Mouse (Mus musculus): ENCODE measurements around the gene Chst15.

The Chst15 gene

GRCm38 (mm10) chr7:132223452-132224141 is 93.4 kb downstream of the Chst15 start:
- DNase-seq: no peak

DNA sequence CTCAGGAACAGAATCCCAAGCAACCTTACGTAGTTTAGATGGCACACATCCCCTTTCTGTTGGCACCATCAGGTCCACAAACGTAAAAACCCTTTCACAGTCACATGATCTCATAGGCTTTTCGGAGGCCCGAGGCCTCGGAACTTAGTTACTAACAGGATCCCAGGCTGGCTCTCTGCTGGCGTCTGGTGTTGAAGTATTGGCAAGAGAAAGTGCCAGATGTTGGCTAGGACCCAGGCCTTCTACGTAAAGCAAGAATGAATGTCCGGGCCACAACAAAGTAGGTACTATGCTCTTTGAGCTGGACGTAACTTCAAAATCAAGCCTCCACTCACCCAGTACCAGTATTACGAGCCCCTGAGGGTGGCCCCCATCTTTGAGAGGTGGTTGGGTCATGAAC is 103.0 kb downstream of the Chst15 start:
- DNase-seq: no peak

GRCm38 (mm10) chr7:132213460-132213859 is 103.6 kb downstream of the Chst15 start:
- DNase-seq: no peak

DNA sequence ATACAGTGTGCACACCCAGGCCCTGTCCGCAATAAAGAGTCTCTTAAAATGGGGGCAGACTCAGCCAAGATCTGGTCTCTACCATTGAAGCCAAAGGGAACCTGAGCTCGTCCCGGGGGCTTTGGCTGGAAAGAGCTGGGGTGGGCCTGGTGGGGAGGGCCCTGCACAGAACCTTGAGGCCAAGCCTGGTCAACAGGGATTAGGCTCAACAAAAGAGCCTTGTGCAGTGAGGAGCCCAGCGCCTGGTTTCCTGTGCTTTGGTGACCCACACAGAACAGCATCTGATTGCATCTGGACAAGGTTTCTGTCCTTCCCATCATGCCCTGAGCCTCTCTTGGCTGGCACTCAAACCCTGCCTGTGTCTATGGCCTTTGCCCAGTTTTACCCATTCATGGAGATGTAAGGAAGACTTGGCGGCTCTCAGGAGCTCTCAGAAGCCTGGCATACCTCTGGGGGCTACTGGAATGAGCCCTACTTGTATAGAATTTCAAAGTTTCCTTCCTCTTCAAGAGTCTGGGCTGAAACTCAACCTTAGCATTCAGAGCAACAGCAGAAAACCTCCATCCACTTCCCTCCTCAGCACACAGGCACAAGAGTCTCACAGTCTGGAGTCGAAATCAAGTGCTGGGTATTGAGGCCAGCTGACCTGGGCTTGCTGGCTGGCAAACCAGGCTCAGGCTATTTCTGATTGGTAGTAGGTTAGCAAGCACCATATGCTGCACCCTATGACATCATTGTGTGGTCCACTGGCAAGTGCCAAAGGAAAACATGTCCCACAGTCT is 104.9 kb downstream of the Chst15 start:
- no peak for DNase-seq

GRCm38 (mm10) chr7:132210616-132211015 is 106.4 kb downstream of the Chst15 start:
- no peak for DNase-seq

DNA sequence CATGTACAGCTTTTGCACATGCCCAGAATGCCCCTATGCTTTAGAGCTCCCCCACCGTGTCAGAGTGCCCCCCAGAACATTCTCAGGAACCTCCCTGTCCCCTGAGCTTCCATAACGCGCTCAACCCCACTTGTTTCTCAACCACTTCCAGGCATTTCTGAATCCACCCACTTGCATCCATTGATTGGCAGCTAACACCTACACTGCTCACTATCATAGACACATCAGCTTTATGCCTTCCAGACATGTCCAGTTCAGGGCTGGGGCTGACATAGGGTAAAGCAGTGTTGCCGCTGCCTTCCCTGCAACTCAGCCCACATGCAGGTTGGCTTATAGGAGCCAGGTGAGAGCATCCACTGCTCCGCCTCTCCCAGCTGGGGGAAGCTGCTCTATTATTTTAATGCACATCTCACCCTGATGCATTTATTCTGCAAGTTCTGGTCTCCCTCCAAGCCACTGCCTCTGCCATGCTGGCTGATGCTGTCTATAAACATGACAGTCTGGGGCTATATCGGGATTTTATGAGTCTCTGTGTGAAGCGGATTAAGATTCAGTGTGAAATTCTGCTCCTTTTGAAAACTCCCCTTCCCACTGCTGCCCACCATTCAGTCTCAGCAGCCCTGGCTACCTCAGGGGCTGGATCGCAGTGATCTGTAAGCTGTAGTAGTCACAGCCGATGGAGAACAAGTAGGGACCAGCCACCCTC is 107.9 kb downstream of the Chst15 start:
- DNase-seq: no peak

- DNase-seq: no peak
Observed at GRCm38 (mm10) chr7:132204073-132204612, 112.9 kb downstream of the Chst15 start.

GRCm38 (mm10) chr7:132199686-132200085 is 117.3 kb downstream of the Chst15 start:
- DNase-seq: no peak

DNA sequence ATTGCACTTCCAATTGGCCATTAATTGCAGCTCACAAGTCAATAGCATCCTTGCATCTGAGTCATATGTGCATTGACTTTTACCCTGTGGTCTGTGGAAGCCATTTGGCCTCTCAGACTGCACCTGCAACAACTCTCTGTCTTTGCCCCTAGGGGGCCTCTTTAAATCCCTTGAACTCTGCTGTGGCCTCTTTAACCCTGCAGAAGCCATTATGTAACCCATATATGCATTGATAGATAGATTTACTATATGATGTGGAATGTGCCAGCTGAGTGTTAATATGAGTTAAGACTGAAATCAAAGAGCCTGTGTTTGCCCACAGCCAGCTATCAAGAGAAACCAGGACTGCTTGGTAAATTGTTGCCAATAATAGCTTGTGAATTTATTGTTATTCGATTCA is 118.2 kb downstream of the Chst15 start:
- DNase-seq: no peak

DNA sequence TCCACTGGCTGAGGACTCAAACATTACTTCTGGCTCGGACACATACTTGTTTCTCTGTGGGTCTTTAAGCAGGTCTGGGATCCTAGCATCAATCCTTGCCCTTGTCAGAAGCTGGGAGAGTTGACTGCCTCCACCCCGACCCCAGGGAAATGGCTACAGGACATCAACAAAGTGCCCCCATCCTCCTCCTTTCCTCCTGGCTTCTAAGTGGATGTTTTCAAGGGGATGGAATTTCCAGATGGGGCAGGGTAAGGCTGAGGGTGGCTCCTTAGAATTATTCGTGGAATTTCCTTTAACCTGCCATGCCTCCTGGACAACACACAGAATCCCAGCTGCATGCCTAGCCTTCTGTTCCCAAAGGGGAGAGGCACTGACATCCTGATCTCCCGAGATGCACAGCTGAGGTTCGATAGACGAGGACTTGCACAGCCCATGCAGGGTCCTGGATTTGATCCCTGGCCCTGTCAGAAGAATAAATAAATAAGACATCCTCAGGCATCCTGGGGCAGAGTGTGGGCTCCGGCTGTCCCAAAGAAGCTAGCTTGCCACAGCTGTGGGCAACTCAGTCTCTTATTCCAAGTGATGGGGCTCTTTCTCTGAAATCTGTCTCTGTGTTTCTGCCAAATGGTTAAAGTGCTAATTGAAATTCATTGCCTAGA is 119.1 kb downstream of the Chst15 start:
- no peak for DNase-seq

GRCm38 (mm10) chr7:132196581-132196980 is 120.4 kb downstream of the Chst15 start:
- no peak for DNase-seq

DNA sequence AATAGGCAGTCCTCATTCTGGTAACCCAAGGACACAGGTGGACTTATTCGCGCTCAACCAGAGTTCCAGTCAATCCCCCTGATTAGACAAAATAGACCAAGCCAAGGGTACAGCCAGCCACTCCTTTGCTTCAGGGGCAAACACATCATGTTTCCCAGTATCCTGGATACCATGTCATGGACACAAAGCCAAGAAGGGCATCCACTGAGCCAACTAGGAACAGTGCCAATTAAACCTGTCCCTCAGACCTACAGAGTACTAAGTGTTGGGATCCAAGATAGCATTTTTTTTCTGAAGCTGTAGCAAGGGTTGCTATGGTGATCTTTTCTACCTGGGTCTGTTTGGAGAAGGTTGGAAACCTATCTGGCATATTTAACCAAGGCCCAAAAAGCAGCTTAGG is 123.4 kb downstream of the Chst15 start:
- no peak for DNase-seq

DNA sequence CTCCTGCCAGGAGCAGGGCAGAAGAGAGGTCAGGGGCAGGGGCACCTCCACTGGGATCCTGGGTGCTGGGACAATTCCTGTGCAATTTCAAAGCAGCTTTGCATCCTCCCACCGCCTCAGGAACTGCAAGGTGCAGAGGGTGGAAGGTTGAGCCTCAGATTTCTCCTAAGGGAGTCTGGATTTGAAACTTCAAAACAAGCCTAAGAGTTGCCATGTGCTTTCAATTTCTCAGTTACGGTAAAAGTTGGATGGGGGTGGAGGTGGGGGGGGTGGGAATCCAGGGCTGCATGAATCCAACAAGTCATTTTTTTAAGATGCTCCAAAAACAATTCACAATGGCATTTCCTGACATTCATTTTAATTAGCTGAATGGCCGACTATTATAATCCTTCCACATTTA is 129.6 kb downstream of the Chst15 start:
- no peak for DNase-seq
